Mouse (Mus musculus) right cerebral cortex, adult 2 months (tissue): Measurements from ENCODE around the gene Mog.
A peak's percentile ranks its signal among the peaks of the same experiment; 100 is the strongest.
"Not testable (repeated sequence)": the region's sequence is repeated elsewhere in the genome, so short reads cannot be mapped to it uniquely, and the experiment has no call there.

ENCODE experiments used
- DNase-seq, 2 experiments: peaks; one replicate each; pipeline ENCODE4 v3.0.0; 2021 to 2022; ENCODE audit warnings: low spot score in 2 of 2

The Mog gene

DNA sequence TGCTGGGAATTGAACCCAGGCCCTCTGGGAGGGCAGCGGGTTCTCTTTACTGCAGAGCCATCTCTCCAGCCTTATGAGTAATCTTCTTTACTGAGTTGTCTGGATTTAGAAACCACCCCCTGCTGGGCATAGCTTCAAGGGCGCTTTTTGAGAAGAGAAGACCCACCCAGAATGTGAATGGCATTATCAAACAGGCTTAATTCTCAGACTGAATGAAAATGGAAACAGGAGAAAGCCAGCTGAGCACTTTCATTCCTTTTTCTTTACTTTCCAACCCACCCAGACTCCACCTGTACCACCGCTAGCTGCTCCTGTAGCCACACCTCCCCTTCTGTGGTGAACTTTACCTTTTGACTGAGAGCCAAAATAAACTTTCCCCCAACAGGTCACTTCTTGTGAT, 27.8 kb downstream of the Mog start:
- DNase-seq: no peak

DNA sequence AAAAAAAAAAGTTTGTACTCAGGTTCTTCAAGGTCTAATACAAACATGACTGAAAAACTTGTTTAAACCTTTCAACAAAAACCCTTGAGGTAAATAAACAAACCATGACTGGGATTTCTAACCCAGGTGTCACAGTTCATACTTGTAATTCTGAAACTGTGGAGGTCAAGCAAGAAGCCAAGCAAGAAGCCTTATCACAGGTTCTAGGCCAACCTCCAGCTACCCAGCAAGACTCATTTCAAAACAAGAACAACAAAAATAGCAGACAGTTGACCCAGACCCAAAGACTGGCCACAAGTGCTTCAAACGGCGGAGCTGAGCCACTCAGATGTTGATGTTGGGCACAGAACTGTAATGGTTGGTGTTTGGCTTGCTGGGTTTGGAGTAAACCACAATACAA, 28.7 kb downstream of the Mog start:
- DNase-seq: no peak

DNA sequence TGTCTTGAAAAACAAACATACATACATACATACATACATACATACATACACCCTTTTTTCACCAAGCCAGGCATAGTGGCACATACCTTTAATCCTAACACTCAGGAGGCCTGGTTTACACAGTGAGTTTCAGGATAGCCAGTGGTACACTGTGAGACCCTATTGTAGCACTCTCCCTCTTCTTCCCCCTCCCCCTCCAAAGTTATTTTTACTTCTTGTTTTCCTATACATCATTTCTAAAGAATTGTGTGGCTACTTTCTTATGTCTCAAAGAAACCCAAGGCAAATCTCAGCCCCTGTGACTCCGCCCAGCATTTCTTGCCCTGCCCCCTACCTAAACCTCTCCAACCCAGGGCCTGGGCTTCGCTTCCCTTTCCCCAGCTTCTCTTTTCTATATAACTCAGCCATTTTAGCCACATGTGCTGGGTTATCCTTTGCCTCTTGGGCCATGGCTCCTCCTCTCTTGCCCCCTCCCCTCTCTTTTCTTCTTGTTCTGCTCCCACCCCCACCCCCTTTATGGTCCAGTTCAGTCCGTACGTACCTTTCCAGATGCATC, 29.4 kb downstream of the Mog start:
- no peak for DNase-seq

DNA sequence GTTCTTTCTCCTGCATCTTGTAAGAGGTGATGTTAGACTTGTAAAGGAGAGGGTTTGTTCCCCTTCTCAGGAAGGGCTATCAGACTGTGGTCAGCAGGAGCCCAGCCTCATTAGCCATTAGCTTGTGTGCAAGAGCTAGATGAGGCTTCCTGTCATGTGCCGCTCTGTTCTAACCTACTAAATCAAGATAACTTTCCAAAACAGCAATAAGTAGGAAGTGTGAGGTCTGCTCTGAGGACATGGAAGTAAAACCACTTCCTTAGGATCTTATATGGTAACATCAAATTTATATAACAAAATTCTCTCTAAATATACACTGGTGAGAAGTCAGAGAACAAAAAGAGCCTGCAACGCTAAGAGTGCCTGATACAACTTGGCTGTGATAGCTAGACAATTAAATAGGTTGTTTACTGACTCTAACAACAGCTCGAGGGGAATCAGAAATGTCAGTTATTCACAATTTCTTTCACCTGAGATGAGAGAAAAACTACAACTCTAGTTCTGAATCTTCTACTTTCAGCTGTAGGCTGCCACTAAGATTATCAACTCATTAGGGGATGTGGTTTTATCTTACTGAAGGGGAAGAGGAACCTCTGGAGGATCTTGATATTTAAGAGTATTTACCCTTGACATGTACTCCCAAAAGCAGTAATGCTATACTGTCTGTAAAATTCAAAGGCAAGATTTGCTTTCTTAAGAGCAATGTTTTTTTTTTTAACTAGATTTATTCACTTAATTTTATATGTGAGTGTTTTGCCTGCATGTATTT, 30.7 kb downstream of the Mog start:
- no peak for DNase-seq

DNA sequence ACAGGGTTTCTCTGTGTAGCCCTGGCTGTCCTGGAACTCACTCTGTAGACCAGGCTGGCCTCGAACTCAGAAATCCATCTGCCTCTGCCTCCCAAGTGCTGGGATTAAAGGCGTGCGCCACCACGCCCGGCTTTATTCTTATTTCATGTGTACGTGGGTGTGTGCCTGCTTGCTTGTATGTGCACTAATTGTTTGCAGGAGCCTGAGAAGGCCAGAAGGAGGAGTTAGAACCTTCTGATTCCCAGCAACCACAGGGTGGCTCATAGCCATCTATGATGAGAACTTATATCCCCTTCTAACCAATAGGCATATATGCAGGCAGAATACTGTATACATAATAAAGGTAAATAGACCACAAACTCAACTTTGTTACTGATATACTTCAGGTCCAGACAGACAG, 32.6 kb downstream of the Mog start:
- DNase-seq: not testable (repeated sequence)

DNA sequence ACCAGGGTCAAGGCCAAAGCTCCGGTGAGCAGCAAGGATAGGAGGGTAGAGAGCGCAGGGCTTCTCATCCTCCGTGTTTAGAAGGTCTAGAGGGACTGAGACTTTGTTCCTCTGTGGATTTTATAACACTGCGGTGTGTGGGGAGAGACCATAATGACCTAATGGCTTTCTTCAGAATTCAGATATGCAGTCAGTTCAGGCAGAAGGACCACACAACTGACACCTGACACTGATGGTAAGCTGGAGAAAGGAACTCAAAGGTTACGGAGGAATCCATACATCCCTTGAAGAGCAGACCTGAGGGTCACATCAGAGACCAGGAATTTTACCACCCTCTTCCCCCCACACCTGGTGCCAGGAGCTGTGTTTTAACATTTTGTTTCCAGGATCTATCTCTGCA, 33.8 kb downstream of the Mog start, which contains the start of gene H2-M5:
TSS of gene H2-M5 (minus strand) at position 101 of the 400 bp plus-strand sequence.
- no peak for DNase-seq

DNA sequence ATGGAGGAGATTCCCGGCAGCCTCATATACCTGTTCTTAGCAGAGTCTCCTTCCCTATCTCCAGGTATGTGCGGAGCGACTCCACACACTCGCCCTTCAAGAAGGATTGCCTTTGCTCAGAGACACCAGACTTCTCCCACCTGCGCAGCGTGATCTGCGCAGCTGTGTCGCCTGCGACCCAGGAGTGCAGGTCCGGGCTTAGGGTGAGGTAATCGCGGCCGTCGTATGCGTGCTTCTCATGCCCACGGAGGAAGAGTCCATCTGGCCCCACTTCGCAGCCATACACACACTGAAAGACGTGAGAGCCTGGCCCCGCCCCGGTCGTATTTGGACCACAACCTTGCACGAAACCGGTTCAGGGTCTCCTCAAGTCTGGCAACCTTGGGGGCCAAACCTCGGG, 34.7 kb downstream of the Mog start:
- DNase-seq: no peak

DNA sequence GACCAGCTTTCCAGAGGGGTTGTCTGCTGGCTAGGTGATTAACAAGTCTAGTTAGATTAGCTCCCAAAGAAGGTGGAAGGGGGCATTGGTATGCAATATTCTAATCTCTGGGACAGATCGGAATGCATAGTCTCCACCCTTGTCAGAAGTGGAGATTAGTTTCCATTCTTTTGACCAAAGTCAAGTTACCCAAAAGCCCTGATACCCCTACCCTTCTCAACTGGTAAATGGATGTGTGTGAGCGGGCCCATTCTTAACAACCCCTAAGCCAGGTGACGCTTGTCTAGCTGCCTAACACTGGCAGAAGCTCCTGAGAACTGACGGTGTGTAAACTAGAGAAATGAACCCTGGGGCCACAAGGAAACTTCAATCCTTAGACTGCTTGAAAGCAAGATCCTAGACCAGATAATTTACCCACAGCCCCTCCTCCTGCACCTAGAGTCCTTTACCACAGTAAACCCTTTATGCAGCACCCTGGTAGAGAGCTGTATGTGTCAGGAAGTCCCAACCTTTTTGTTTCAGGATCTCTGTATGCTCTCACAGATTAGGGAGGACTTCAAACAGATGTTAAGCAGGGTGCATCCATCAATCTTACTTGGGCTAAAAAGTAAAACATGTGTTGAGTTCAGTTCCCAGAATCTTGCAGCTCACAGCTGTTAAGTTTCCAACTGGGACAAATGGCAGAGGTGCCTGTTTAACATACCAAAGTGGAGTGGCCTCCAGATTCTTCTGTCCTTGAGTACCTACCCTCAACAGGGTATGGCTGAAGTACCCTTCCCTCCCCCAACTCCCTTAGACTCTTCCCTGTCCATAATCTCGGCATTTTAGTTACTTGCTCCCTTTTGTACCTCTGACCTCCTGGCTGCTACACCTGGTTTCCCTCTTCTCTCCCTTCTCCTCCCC, 40.7 kb downstream of the Mog start:
- no peak for DNase-seq

DNA sequence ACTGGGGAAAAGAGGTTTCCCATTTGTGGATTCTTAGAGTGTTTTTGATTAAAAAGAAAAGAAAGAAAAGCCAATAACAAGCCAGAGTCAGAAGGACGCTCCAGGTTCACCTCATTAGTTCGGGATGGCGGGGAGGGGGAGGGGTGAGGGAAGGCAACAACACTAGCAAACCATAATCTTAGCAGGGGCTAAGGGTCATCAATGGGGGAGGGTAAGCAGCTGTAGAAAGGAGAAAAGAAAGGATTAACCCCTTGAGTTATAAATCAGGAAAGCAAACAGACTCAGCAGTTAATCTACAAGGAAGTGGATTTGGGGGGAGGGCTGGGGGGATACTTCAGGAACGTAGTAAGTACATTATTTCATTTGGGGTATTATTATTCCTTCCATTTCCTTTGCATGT, 41.4 kb downstream of the Mog start:
- no peak for DNase-seq

DNA sequence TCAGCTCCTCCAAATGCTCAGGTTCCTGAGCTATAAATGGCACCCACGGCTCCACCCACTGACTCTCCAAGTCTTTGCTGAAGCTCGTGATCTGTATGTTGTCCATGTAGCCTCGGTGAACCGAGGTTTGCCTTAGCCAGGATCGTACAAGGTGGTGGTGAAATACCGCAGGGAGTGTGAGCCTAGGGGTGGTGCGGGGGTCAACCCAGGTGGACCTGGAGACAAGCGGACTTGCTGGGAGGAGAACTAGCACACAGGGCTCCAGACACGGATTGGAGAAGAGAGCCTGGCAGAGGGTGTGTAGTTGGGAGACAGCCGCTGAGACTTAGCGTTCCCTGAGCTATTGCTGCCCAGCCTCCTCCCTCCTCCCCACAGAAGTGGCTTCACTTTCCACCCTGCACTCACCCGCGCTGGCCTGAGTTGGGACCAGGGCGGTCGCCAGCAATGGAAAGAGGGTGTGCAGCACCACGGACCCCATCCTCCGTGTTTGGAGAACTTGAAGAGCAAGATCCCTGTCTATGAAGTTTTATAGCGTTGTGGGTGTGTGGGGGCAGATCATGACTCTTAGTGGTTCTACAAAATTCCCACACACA, 41.9 kb downstream of the Mog start, which contains the start of gene 2410137M14Rik:
TSS of gene 2410137M14Rik (minus strand) at position 17 of the 593 bp plus-strand sequence.
- DNase-seq: peak; percentile 42 to 55

DNA sequence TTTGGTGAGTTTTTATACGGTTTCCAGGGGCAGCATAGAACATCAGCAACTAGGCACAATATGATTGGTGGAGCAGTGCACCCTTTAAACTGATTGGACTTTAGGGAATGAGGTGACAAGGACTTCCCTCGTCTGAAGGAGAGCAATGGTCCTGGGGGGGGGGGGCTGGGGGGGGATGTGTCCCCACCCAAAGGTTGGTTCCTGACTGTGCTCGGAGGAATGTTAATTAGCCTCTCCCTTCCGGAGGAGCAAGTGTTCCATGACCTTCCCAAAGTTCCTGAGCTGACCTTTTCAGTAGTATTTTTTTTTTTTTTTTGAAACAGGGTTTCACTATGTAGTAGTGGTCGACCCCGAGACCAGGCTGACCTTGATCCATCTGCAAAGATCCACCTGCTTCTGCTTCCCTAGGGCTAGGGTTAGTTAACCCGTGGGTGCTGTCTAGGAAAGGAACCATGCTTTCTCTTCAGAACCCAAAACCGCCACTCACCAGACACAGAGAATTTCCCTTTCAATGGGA, 49.9 kb downstream of the Mog start:
- DNase-seq: no peak

DNA sequence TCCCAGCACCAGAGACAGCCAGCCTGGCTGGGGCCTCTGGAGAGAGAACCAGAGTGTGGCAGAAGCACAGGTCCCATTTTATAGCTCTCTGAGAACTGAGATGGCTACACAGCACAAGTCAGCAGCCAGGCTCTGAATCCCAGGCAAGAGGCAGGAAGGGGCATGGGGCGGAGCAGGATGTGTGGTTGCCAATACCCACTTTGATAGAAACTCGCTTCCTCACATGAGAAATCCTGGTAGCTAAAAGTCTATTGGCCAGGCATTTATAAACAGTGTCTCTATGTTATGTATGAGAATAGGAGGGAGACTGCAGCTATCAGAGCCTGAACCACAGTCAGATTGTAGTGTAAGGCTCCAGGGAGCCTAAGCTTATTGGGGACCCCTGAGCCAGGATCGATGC, 50.4 kb downstream of the Mog start:
- DNase-seq: no peak

DNA sequence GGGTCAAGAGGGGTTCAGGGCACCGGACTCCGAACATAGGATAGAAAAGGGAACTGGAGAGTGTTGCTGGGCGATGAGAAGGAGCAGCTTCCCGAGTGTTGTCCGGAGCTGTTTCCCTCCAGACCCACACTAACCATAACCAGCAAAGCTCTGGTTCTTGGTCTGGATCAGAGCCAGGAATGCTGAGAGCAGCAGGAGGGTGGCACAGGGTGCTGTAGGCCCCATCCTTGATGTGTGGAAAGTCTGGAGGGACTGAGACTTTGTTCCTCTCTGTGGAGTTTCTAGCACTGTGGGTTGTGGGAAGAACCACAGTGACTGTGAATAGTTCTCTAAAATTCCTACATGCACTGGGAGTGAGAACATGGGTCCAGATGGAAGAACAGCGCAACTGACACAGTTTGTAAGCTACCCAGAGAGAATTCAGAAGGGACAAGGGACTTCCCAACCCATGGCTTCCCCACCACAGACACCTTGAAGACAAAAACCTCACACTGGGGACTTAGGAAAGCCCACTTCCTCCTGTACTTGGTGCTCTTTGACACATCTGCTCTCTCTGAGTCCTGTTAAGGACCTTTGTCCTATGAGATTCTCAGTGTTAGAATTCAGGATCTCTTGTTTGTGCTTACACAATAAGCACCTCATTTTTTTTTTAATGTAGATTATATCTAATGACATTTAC, 51.9 kb downstream of the Mog start:
- no peak for DNase-seq

DNA sequence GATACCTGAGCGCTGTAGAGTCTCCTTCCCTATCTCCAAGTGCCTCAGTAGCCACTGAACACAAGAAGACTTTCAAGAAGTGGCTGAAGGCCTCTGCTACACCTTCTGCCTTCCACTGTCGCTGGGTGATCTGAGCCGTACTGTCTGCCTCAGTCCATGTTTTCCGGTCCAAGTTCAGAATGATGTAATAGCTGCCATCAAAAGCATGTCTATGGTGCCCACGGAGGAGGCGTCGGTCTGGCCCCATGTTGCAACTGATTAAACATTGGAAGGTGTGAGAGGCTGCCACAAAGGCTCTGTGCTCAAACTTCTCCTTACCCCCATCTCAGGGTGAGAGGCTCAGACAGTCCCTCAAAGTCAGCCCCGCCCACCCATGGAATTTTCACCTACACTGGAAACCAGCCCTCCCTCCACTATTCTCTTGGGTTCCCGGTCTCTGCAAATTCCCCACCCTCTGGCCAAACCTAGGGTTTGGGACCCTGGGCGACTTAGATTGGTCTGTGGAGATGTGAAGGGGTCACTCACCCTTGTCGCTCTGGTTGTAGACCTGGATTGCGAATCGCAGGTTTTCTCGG, 52.8 kb downstream of the Mog start:
- no peak for DNase-seq

DNA sequence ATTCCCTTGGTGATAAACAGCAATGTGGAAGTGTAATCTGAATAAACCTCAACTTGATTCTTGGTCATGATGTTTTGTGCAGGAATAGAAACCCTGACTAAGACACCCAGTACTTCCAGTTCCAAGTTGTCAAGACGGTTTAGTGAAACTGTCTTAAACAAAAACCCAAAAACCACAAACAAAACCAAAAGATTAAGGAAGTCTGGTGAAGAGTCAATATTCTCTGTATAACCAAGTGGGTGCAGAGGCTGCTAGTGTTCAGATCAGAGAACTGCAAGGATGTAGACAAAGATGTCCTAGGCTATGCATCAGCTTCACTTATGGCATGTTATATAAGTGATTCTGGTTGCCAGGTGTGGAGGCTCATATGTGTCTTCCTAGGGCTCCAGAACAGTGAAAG, 56.3 kb downstream of the Mog start:
- DNase-seq: no peak

DNA sequence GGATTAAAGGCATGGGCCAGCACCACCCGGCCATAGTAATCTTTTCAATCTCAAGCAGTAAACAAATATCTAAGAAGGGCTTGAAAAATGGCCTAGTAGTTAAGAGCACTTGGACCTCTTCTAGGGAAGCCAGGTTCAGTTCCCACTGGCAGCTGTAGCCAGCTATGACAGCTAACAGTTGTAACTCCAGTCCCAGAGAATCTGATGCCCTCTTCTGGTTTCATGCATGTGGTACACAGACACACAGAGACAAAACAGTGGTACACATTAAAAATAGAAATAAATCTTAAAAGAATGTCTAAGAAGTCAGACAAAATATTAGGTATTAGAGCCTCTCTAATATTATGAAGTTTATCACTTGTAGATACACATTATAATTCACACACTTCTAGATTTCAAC, 62.1 kb downstream of the Mog start:
- no peak for DNase-seq
